Mouse (Mus musculus): ENCODE results near the gene Nasp.

DNA sequence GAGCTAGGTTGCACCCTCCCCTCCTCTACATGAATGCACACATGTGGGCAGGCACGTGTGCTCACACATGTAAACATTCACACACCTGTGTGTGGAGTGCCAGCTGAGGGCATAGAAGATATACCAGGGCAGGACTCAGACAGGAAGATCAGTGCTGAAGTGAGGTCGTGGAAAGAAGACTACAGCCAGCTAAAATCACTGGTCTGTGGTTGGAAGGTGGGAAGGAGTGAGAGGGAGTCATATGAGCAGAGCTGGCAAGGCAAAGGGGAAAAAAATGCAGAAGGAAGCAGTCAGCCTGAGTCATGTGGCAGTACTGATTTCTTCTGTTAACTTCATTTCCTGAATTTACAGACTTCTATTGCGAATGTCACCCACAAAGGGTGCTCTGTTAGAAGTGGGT lies 40.4 kb upstream of the Nasp start:
- no peak for TF ChIP-seq POLR2A (IDR thresholded peaks at IDR 0.05; ENCODE audit: borderline replicate concordance, insufficient read depth, low read length)
- no peak for TF ChIP-seq CTCF (IDR thresholded peaks at IDR 0.05; ENCODE audit: borderline replicate concordance, insufficient read depth, low read depth, low read length)

All from cerebellum, adult 2 months (tissue).